Mouse (Mus musculus) myocyte (in vitro differentiated cells): ENCODE results near the gene Dnm1.

Experiments
- MAX ChIP-seq: IDR thresholded peaks from one replicate; pipeline ENCODE4 v1.6.1; 2011; ENCODE audit warnings: low read depth, mild to moderate bottlenecking, control low read depth
- POLR2A ChIP-seq: IDR thresholded peaks from one replicate; pipeline ENCODE4 v1.6.1; 2011; ENCODE audit warnings: low read depth, mild to moderate bottlenecking, control low read depth, moderate library complexity; ENCODE audit not compliant: insufficient read length
- POLR2AphosphoS2 ChIP-seq: IDR thresholded peaks from one replicate; pipeline ENCODE4 v1.6.1; 2011; ENCODE audit warnings: low read depth, control low read depth; ENCODE audit not compliant: insufficient read length
- USF1 ChIP-seq: IDR thresholded peaks from one replicate; pipeline ENCODE4 v1.6.1; 2011; ENCODE audit warnings: low read depth, mild to moderate bottlenecking, control low read depth, moderate library complexity

- no peak for TF ChIP-seq POLR2A
- no peak for TF ChIP-seq MAX
- TF ChIP-seq POLR2AphosphoS2, result no peak
- no peak for TF ChIP-seq USF1
Measured at GRCm38 (mm10) chr2:32318709-32319585, 34.2 kb downstream of the Dnm1 start.
